ENCODE assay signal across 16 mouse cellular contexts in the genomic region with DNA sequence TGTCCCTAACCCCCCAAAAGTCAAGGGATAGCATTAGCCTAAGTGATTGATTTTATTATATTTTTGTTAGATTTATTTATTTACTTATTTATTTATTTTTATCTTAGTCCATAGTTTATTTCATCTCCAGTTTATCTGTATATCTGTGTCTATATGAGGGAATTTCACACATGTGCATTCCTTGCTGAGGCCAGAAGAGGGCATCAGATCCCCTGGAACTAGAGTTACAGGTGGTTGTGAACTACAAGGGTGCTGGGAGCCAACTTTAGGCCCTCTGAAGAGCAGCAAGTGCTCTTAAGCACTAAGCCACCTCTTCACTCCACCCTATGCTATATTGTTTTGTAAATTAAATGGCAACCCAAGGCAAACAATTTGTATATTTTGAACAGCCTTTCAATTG. TPM values are rescaled to one million over a fixed set of nuclear protein-coding genes. Genes with fewer than 3 reads are reported as not detected.
DNase-seq lines count a peak whose midpoint lies in the region; ATAC-seq and TF ChIP-seq lines count a peak whose summit lies in the region.
"Had no signal": no experiment of that assay in that cellular context is flagged by ENCODE, and none has a peak within 500 bp of the region (broad histone marks: within the 10 kb centered on the region; RNA-seq: fewer than 3 reads in every experiment).

No protein-coding gene starts in this region.

- TF ChIP-seq POLR2A in kidney, adult 2 months (IDR thresholded peaks at IDR 0.05; ENCODE audit: low read depth, low read length) = no peak

- no peak for ATAC-seq in kidney, embryonic 15.5 days (replicated peaks; ENCODE audit: low FRiP score)

- no peaks in the 10 kb centered on the region for H3K27me3 ChIP-seq in kidney, adult 2 months (replicated peaks; ENCODE audit: control insufficient read depth, insufficient read depth, low read length)
- H3K27me3 ChIP-seq in kidney, embryonic 15.5 days = no peaks in the 10 kb centered on the region
- H3K27me3 ChIP-seq in E14TG2a.4 (ENCODE audit: insufficient read depth, low read length) = peaks cover 10% of the 10 kb centered on the region; the same call in 1 of the 2 replicates
- H3K27me3 ChIP-seq: hindbrain, embryonic 12.5 days; limb, embryonic 13.5 days had no signal

- H3K4me2 ChIP-seq in kidney, embryonic 15.5 days = no peak overlapping the region
- H3K4me2 ChIP-seq: hindbrain, embryonic 12.5 days; limb, embryonic 13.5 days had no signal

- no peaks in the 10 kb centered on the region for H3K36me3 ChIP-seq in kidney, adult 2 months (ENCODE audit: control insufficient read depth, insufficient read depth, low read length)
- no peaks in the 10 kb centered on the region for H3K36me3 ChIP-seq in kidney, embryonic 15.5 days
- no peaks in the 10 kb centered on the region for H3K36me3 ChIP-seq in E14TG2a.4 (ENCODE audit: insufficient read depth, low read length)
- H3K36me3 ChIP-seq: hindbrain, embryonic 12.5 days; limb, embryonic 13.5 days had no signal

- TF ChIP-seq CTCF in kidney, adult 2 months (conservative IDR thresholded peaks at IDR 0.05; ENCODE audit: insufficient read depth, insufficient read length, low read depth, low read length) = peak; percentile 26; the same call in 1 of the 2 replicates
- peak; percentile 51 for TF ChIP-seq CTCF in E14TG2a.4 (conservative IDR thresholded peaks at IDR 0.05; ENCODE audit: low read length)

- DNase-seq in kidney, adult 2 months = no peak
- peak; percentile 47 to 53 for DNase-seq in B cell, adult 2 months
- DNase-seq in induced T-regulatory cell, adult 2 months (ENCODE audit: low read depth) = peak; percentile 40
- DNase-seq in gastrocnemius, adult 18-20 months (ENCODE audit: low spot score) = no peak
- DNase-seq in c-Kit-positive CD71-positive TER-119-positive erythroid progenitor cells, embryonic 14.5 days (ENCODE audit: low spot score) = no peak
- DNase-seq in adrenal gland, adult 18-20 months (ENCODE audit: low spot score in 2 of 2) = no peak
- DNase-seq: adrenal gland, postnatal 36 days; cerebellum, adult 9-10 months; heart, adult 18-20 months; layer of hippocampus, postnatal 36 days; right cerebral cortex, postnatal 4 days had no signal

- no peak overlapping the region for H3K9ac ChIP-seq in kidney, embryonic 15.5 days
- H3K9ac ChIP-seq: hindbrain, embryonic 12.5 days; limb, embryonic 13.5 days had no signal

- peaks cover 6% of the 10 kb centered on the region; the same call in 1 of the 2 replicates for H3K4me1 ChIP-seq in kidney, adult 2 months (ENCODE audit: control insufficient read depth, insufficient read depth, low read length)
- H3K4me1 ChIP-seq in kidney, embryonic 15.5 days = peaks cover 3% of the 10 kb centered on the region; the same call in 1 of the 2 replicates
- peaks cover 3% of the 10 kb centered on the region; the same call in 1 of the 2 replicates for H3K4me1 ChIP-seq in E14TG2a.4 (replicated peaks; ENCODE audit: low read depth, low read length)
- H3K4me1 ChIP-seq: hindbrain, embryonic 12.5 days had no signal

- H3K4me3 ChIP-seq in kidney, adult 2 months (ENCODE audit: insufficient read depth, low read depth, low read length) = no peak overlapping the region
- H3K4me3 ChIP-seq in kidney, embryonic 15.5 days (replicated peaks) = no peak overlapping the region
- no peak overlapping the region for H3K4me3 ChIP-seq in E14TG2a.4 (replicated peaks; ENCODE audit: low read length)
- H3K4me3 ChIP-seq: hindbrain, embryonic 12.5 days; limb, embryonic 13.5 days had no signal

- no peak overlapping the region for H3K27ac ChIP-seq in kidney, adult 2 months (ENCODE audit: insufficient read depth, low read depth, low read length)
- no peak overlapping the region for H3K27ac ChIP-seq in kidney, embryonic 15.5 days
- H3K27ac ChIP-seq: hindbrain, embryonic 12.5 days; limb, embryonic 13.5 days had no signal

- 0 out of 2 replicates have a peak, but pooled peaks cover 2% of the 10 kb centered on the region for H3K9me3 ChIP-seq in kidney, embryonic 15.5 days (replicated peaks)
- H3K9me3 ChIP-seq in E14TG2a.4 (ENCODE audit: low read length) = 0 out of 2 replicates have a peak, but pooled peaks cover 2% of the 10 kb centered on the region
- H3K9me3 ChIP-seq: hindbrain, embryonic 12.5 days; limb, embryonic 13.5 days had no signal

RNA-seq across cellular contexts. Expression of a gene that starts 10.7 kb away (rescaled TPM):
- 14.5 and 15.3 TPM in 2 replicates for polyA plus RNA-seq in kidney, adult 2 months (2012; rRNA removed)
- polyA plus RNA-seq in kidney, embryonic 15.5 days (2015; fragmentation: Nextera tagmentation; extraction: Ambion mirVana) = 88.3 and 92.2 TPM in 2 replicates
- total RNA-seq in gastrocnemius, adult 18-20 months (2021) = 10 to 100 TPM; 13.9 to 15.7 TPM
- total RNA-seq in adrenal gland, adult 18-20 months (2021) = 10 to 100 TPM; 37.4 to 42.9 TPM

RNA-seq across cellular contexts. Expression of a gene that starts 11.1 kb away (rescaled TPM):
- 10.0 and 10.8 TPM in 2 replicates for polyA plus RNA-seq in kidney, adult 2 months (2012; rRNA removed)
- 10.2 and 11.4 TPM in 2 replicates for polyA plus RNA-seq in kidney, embryonic 15.5 days (2015; fragmentation: Nextera tagmentation; extraction: Ambion mirVana)
- 10 to 100 TPM; 12.5 to 13.9 TPM for total RNA-seq in gastrocnemius, adult 18-20 months (2021)
- total RNA-seq in adrenal gland, adult 18-20 months (2021) = 10 to 100 TPM; 15.1 to 24.2 TPM

RNA-seq across cellular contexts. Expression of a gene that starts 12.0 kb away (rescaled TPM):
- polyA plus RNA-seq in kidney, adult 2 months (2012; rRNA removed) = 0.38 and 0.41 TPM in 2 replicates
- 0.10 and 0.57 TPM in 2 replicates for polyA plus RNA-seq in kidney, embryonic 15.5 days (2015; fragmentation: Nextera tagmentation; extraction: Ambion mirVana)
- total RNA-seq in gastrocnemius, adult 18-20 months (2021) = not detected
- total RNA-seq in adrenal gland, adult 18-20 months (2021) = 1 to 10 TPM in 1 of 2 experiments, under 1 TPM in 1; 0.43 to 2.7 TPM
- polyA plus RNA-seq: kidney, embryonic 14.5 days had no signal

Comparison
In these comparisons a context has a peak if more than half of its experiments do, and no peak if none do; other contexts are left out.
1. DNase-seq: peak in B cell, adult 2 months (2 of 2) and induced T-regulatory cell, adult 2 months (single experiment); none in kidney, adult 2 months (single experiment), gastrocnemius, adult 18-20 months (single experiment), c-Kit-positive CD71-positive TER-119-positive erythroid progenitor cells, embryonic 14.5 days (single experiment) and adrenal gland, adult 18-20 months (0 of 2).